Mouse (Mus musculus) kidney, embryonic 16.5 days (tissue): ENCODE data around the gene Ulk3. TPM values are rescaled to one million over a fixed set of nuclear protein-coding genes. Genes with fewer than 3 reads are reported as not detected.

Experiments
- ATAC-seq: fragments of 200-750 bp; cut with Nextera tagmentation; 2 replicates; pipeline ENCODE4 v1.8.0; 2017; ENCODE audit warnings: moderate TSS enrichment; ENCODE audit not compliant: low FRiP score, low TSS enrichment
- H3K27ac ChIP-seq: fragments of 300-500 bp; sonication (generic); 2 replicates; pipeline ENCODE4 v1.5.1; 2014; ENCODE audit warnings: low read length
- H3K27me3 ChIP-seq: fragments of 300-500 bp; sonication (generic); 2 replicates; pipeline ENCODE4 v1.6.1; 2014; ENCODE audit warnings: low read length, control low read depth, mixed read lengths; ENCODE audit not compliant: insufficient read depth
- H3K36me3 ChIP-seq: fragments of 300-500 bp; sonication (generic); 2 replicates; pipeline ENCODE4 v1.6.1; 2014; ENCODE audit warnings: low read length, control low read depth, mixed read lengths; ENCODE audit not compliant: insufficient read depth
- H3K4me1 ChIP-seq: fragments of 300-500 bp; sonication (generic); 2 replicates; pipeline ENCODE4 v1.6.1; 2014; ENCODE audit warnings: low read length, control low read depth, mixed read lengths; ENCODE audit not compliant: insufficient read depth
- H3K4me2 ChIP-seq: fragments of 300-500 bp; sonication (generic); replicated peaks from 2 replicates; pipeline ENCODE4 v1.6.1; 2014; ENCODE audit warnings: low read depth, low read length
- H3K4me3 ChIP-seq: fragments of 300-500 bp; sonication (generic); 2 replicates; pipeline ENCODE4 v1.5.1; 2014; ENCODE audit warnings: mild to moderate bottlenecking, low read length
- H3K9ac ChIP-seq: fragments of 300-500 bp; sonication (generic); replicated peaks from 2 replicates; pipeline ENCODE4 v1.6.1; 2014; ENCODE audit warnings: low read length
- H3K9me3 ChIP-seq: fragments of 300-500 bp; sonication (generic); 2 replicates; pipeline ENCODE4 v1.6.1; 2016; ENCODE audit warnings: low read length, control low read depth
- WGBS: fragments of 180-500 bp; shearing (Covaris S2); extraction: QIAGEN DNeasy Blood & Tissue Kit; methylation state at CpG from one replicate; pipeline ENCODE4 v1.1.7; 2014; 5-methylcytosine and 5-hydroxymethylcytosine counted together
- polyA plus RNA-seq: library from polyadenylated mRNA; unstranded; fragments of >200 nt; fragmentation: Nextera tagmentation; extraction: Ambion mirVana; gene quantifications from 2 replicates; pipeline ENCODE4 v1.2.1, GENCODE M21; 2015

The Ulk3 gene
- 18.3 and 22.7 TPM in 2 replicates for polyA plus RNA-seq

DNA sequence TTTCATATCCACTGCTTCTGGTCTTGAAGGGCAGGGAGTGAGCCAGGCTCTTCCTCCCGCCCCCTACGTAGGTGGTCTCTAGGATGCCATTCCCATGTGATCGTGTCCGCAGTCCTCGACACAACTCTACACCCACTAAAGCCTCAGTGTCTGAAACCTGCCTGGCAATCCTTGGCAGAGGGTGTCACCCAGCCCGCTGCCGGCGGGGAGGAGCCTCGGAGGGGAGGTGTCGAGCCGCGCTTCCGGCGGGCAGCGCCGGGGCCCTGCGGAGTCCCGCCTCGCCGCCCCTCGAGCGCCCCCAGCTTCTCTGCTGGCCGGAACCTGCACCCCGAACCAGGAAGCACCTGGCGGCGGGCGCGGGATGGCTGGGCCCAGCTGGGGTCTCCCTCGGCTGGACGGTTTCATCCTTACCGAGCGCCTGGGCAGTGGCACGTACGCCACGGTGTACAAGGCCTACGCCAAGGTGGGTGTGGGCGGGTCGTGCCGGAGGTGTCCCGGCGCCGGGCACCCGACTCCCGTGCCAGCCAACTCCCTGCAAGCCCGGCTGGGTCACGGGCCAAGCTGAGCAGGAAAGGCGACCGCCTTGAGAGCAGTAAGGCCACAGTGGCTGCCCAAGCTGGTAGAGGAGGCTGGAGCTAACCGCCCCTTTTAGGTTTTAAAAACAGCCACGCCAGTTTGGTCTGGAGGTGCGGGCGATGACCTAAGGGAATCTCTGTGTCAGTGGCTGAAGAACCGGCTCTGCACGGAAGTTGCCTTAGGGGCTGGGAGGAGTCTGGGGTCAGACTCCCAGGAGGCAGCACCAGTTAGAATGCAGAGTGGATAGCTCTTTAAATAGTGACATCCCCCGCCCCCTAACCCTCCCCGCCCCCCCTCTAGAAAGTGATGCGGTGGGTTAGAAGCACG lies at the start of gene Ulk3:
TSS of gene Ulk3 (plus strand) at position 229 of the 903 bp plus-strand sequence.
- Histone ChIP-seq H3K36me3 (peaks cover 28% of the 10 kb centered on the region), H3K27ac (peak within 1 kb of the TSS; percentile 91), H3K9me3 (no peaks in the 10 kb centered on the region), H3K4me3 (peak within 1 kb of the TSS; percentile 77), H3K9ac (peak within 1 kb of the TSS; percentile 84), H3K4me1 (peaks cover 22% of the 10 kb centered on the region), H3K27me3 (no peaks in the 10 kb centered on the region), H3K4me2 (peak within 1 kb of the TSS; percentile 91)
- under 1% methylated on average over 58 of the region's 58 CpGs for WGBS
- ATAC-seq: peak; percentile 83

DNA sequence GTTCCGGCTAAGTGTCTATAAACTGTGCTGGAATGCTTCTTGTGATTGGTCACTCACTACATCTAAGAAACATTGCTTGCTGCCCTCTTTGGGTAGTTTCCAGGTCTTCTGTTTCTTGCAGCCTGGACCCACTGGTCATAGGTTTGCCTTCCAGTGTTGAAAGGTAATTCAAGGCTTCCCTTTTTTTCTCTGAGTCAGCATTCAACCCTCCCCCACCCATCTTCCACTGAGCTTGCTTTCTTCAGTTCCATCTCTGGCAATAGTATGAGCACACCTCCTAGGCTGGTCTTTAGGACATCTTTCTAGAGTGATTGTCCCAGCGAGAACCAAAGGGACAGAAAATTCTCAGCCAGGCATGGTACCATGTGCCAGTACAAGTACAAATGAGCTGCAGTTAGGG lies 49.7 kb upstream of the Ulk3 start:
- Histone ChIP-seq H3K27me3 (no peaks in the 10 kb centered on the region), H3K4me2 (no peak overlapping the region), H3K36me3 (peaks cover 22% of the 10 kb centered on the region), H3K9ac (no peak overlapping the region), H3K27ac (no peak overlapping the region), H3K9me3 (no peaks in the 10 kb centered on the region), H3K4me1 (peaks cover 8% of the 10 kb centered on the region), H3K4me3 (no peak overlapping the region)
- ATAC-seq: no peak
- WGBS: 91% methylated on average over 2 of the region's 2 CpGs

DNA sequence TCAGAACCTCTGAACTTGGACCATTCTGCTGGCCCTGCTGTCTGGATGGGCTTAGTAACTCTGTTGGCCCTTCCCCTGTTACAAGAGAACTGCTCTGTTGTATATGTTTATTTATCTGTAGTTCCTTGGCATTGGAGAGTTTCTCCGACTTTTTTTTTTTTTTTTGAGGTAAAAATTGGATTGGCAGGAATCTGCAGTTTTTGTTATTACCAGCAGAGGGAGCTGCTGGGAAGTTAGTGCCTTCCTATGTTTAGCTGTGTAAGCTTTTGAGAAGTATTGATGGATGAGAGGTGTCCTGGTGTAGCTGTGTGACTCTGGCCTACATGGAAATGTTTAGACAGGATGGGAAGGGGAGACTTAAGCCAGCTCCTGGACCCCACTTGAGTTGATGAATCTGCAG lies 47.9 kb upstream of the Ulk3 start:
- Histone ChIP-seq H3K36me3 (peaks cover 32% of the 10 kb centered on the region), H3K27ac (no peak overlapping the region)
- ATAC-seq: no peak

DNA sequence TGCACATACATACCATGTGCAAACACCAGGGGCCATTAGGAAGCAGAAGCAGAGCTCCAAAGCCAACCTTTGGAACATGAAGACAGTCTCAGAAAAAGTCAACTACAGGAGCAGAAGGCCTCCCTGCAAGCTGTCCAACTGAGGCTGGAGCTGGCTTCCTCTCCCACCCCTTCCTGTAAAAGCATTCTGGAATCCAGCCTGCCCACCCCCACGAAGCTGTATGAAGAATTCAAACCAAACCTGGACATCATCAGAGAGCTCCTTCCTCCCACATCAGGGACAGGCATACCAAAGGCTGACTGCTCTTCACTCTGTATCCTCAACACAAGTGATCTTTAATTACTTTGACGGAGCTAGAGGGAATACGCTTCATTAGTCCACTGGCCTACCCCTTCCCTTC lies 45.3 kb upstream of the Ulk3 start:
- Histone ChIP-seq H3K27ac (no peak overlapping the region), H3K4me2 (no peak overlapping the region), H3K36me3 (peaks cover 42% of the 10 kb centered on the region), H3K4me3 (no peak overlapping the region), H3K4me1 (no peaks in the 10 kb centered on the region; the same call in 1 of the 2 replicates), H3K27me3 (no peaks in the 10 kb centered on the region), H3K9ac (no peak overlapping the region), H3K9me3 (no peaks in the 10 kb centered on the region)
- no peak for ATAC-seq
- WGBS: 71% methylated on average over 3 of the region's 3 CpGs

More for the DNA sequence above, 47.9 kb upstream of the Ulk3 start:
- Histone ChIP-seq H3K4me2 (no peak overlapping the region), H3K27me3 (no peaks in the 10 kb centered on the region), H3K9me3 (no peaks in the 10 kb centered on the region), H3K9ac (no peak overlapping the region), H3K4me3 (no peak overlapping the region), H3K4me1 (peaks cover 8% of the 10 kb centered on the region)
- 9% methylated on average over 1 of the region's 1 CpGs for WGBS

DNA sequence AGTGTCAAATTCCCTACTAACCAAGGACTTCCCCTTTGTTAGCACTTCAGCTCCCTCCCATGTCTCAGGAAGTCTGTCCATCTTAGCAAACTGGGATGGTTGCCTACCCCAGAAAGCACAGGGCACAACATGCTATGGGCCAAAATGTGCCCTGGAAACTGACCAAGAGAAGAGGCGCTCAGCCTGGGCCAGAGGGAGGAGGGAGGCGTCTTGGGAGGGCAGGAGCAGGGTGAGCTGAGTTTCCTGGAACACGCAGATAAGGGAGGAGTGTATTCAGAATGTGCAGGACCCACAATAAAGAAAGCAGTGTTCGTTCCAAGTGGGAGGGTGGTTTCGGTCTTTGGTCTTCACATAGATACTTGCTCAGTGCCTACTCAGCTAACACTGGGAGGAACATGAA lies 42.0 kb upstream of the Ulk3 start:
- 80% methylated on average over 5 of the region's 5 CpGs for WGBS
- Histone ChIP-seq H3K9ac (no peak overlapping the region), H3K4me3 (no peak overlapping the region), H3K27me3 (no peaks in the 10 kb centered on the region), H3K9me3 (no peaks in the 10 kb centered on the region), H3K36me3 (peaks cover 48% of the 10 kb centered on the region), H3K4me2 (no peak overlapping the region), H3K27ac (no peak overlapping the region), H3K4me1 (peaks cover 6% of the 10 kb centered on the region)
- no peak for ATAC-seq

DNA sequence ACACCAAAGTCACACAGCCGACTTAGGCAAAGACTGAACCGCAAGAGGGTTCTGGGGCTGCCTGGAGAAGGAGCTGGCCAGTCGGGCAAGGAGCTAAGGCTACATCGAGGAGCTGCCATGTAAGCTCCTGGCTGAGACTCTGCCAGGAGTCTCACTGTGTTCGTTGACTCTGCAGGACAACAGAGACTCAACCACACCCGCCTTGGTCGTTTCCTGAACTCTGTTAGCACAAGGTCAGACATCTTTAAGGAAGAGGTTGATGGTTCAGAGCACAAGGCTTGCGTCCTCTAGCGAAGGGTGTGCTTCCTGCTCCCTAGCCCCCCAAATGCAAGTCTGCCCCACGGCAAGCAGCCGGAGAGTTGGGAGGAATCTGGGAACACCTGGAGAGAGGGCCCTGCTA lies 41.4 kb upstream of the Ulk3 start:
- peaks cover 9% of the 10 kb centered on the region for H3K4me1 ChIP-seq
- ATAC-seq: no peak
- no peaks in the 10 kb centered on the region for H3K27me3 ChIP-seq
- 90% methylated on average over 11 of the region's 11 CpGs for WGBS
- H3K9ac ChIP-seq: no peak overlapping the region
- no peak overlapping the region for H3K27ac ChIP-seq
- no peak overlapping the region for H3K4me3 ChIP-seq
- no peak overlapping the region for H3K4me2 ChIP-seq
- peaks cover 43% of the 10 kb centered on the region for H3K36me3 ChIP-seq
- no peaks in the 10 kb centered on the region for H3K9me3 ChIP-seq

DNA sequence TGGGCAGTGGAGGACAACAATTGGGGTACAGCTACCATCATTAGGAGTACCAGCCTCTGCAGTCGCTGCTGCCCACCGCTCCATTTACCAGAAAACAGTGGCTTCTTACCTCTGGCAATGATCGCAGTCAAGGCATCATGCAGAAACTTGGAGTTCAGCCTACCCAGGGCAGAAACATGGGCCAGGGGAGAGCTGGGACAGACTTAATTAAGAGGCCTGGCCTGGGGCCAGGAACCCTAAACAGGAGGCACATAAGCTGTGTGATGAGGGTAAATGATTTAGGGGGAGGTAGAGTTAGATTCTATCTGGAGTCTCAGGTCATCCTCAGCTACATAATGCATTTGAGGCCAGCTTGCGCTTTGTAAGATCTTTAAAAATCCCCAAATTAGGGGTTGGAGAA lies 40.1 kb upstream of the Ulk3 start:
- Histone ChIP-seq H3K27ac (no peak overlapping the region), H3K4me1 (peaks cover 12% of the 10 kb centered on the region), H3K4me3 (no peak overlapping the region), H3K4me2 (no peak overlapping the region), H3K9me3 (no peaks in the 10 kb centered on the region), H3K9ac (no peak overlapping the region), H3K27me3 (no peaks in the 10 kb centered on the region), H3K36me3 (peaks cover 39% of the 10 kb centered on the region)
- WGBS: 96% methylated on average over 4 of the region's 4 CpGs
- no peak for ATAC-seq

DNA sequence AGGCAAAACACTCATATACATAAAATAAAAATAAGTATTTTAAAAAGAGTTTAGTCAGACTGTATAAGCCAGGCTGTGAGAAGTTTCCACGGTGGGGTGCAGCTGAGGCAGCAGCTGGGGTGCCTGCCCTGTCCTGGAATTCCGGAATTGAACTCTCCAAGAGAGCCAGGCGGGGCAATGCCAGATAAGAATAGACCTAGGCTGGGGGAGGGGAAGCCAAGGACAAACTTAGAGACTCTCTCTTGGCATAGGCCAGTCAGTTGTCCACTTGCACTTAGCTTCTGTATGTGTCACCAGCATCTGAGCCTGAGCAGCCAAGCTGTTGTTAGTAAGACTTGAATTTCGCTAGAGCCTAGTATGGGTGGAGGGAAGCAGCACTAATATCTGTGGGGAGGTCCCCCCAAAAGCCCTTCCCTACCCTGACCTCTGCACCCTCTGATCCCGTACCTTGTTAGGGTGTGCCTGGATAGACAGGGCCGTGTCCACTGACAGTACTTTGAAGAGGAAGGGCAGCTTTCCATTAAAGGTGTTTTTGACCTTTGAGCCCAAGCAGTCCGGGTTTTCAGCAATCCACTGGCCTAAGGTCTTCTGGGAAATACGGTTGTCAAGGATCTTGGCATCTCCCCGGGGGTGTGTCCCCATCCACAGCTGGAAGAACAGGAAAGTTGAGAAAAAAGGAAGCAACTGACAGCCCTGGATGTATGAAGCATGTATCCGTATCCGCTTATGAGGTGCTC lies 39.0 kb upstream of the Ulk3 start:
- ATAC-seq: no peak
- Histone ChIP-seq H3K27ac (no peak overlapping the region), H3K9me3 (no peaks in the 10 kb centered on the region), H3K4me3 (no peak overlapping the region), H3K36me3 (peaks cover 28% of the 10 kb centered on the region), H3K4me2 (no peak overlapping the region), H3K9ac (no peak overlapping the region; the same call in 1 of the 2 replicates), H3K27me3 (no peaks in the 10 kb centered on the region), H3K4me1 (peaks cover 12% of the 10 kb centered on the region)
- 87% methylated on average over 11 of the region's 11 CpGs for WGBS

DNA sequence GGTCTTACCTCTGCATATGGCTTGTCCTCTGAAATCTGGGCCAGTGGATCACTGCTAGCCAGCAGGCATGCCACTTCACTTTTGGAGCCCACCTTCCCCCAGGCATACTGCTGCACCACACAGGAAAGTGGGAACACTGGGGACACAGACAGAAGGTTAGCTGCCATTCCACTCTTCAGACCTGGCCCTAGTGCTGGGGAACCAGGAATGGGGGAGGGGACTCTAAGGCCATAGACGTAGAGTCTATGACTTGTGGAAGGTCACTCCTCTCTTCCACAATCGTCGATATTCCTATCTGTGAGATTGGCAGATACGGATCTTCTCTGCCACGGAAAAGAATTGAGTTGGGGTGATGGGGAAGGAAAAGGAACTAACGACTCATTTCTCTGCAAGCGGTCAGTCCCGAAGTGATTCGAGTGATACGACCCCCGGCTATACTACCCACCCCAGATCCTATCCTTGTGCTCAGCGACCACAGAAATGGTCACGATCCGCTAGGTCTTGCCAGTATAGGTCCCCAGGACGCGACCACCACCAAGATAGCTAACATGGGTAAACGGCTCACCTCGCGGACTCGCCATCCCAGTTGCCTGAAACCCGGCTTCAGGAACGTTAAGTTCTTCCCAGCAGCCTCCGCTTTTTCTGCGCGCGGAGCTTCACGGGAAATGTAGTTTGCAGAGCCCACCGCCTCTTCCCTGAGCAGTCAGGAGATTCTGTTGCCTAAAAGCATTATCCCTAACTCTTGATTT lies 36.9 kb upstream of the Ulk3 start, which contains the start of gene Mpi:
TSS of gene Mpi (minus strand) at position 625 of the 749 bp plus-strand sequence.
- Histone ChIP-seq H3K27me3 (no peaks in the 10 kb centered on the region), H3K27ac (no peak within 1 kb of the TSS), H3K4me2 (peak within 1 kb of the TSS; percentile 73), H3K9ac (peak within 1 kb of the TSS; percentile 83), H3K4me3 (peak within 1 kb of the TSS; percentile 79), H3K4me1 (peaks cover 12% of the 10 kb centered on the region), H3K9me3 (no peaks in the 10 kb centered on the region), H3K36me3 (peaks cover 23% of the 10 kb centered on the region)
- ATAC-seq: peak; percentile 59
- WGBS: under 1% methylated on average over 28 of the region's 28 CpGs
